Mouse (Mus musculus) midbrain, embryonic 11.5 days (tissue): ENCODE data around the gene Veph1. TPM values are rescaled to one million over a fixed set of nuclear protein-coding genes. Genes with fewer than 3 reads are reported as not detected.

ENCODE experiments used
- ATAC-seq: fragments of 200-750 bp; cut with Nextera tagmentation; 2 replicates; pipeline ENCODE4 v1.8.0; 2017; ENCODE audit warnings: moderate TSS enrichment, moderate library complexity; ENCODE audit not compliant: low FRiP score
- DNase-seq: peaks from one replicate; pipeline ENCODE4 v3.0.0; 2015; ENCODE audit warnings: low spot score; ENCODE audit errors: missing footprints
- H3K27ac ChIP-seq: fragments of 300-500 bp; sonication (generic); 2 replicates; pipeline ENCODE4 v1.5.1; 2014; ENCODE audit warnings: low read depth, low read length
- H3K27me3 ChIP-seq: fragments of 300-500 bp; sonication (generic); 2 replicates; pipeline ENCODE4 v1.6.1; 2014; ENCODE audit warnings: mild to moderate bottlenecking, low read length, moderate library complexity, mixed read lengths; ENCODE audit not compliant: control insufficient read depth, insufficient read depth
- H3K36me3 ChIP-seq: fragments of 300-500 bp; sonication (generic); 2 replicates; pipeline ENCODE4 v1.6.1; 2014; ENCODE audit warnings: mild to moderate bottlenecking, low read length, moderate library complexity, mixed read lengths; ENCODE audit not compliant: control insufficient read depth, insufficient read depth
- H3K4me1 ChIP-seq: fragments of 300-500 bp; sonication (generic); 2 replicates; pipeline ENCODE4 v1.6.1; 2014; ENCODE audit warnings: low read length; ENCODE audit not compliant: control insufficient read depth, insufficient read depth
- H3K4me2 ChIP-seq: fragments of 300-500 bp; sonication (generic); 2 replicates; pipeline ENCODE4 v1.6.1; 2014; ENCODE audit warnings: mild to moderate bottlenecking, moderate library complexity
- H3K4me3 ChIP-seq: fragments of 300-500 bp; sonication (generic); 2 replicates; pipeline ENCODE4 v1.5.1; 2014; ENCODE audit warnings: low read depth, low read length
- H3K9ac ChIP-seq: fragments of 300-500 bp; sonication (generic); 2 replicates; pipeline ENCODE4 v1.6.1; 2014; ENCODE audit warnings: low read length
- H3K9me3 ChIP-seq: fragments of 300-500 bp; sonication (generic); 2 replicates; pipeline ENCODE4 v1.6.1; 2016; ENCODE audit warnings: low read length; ENCODE audit not compliant: control insufficient read depth
- WGBS: fragments of 180-500 bp; shearing (Covaris S2); extraction: QIAGEN DNeasy Blood & Tissue Kit; methylation state at CpG from one replicate; pipeline ENCODE4 v1.1.7; 2014; 5-methylcytosine and 5-hydroxymethylcytosine counted together
- polyA plus RNA-seq: library from polyadenylated mRNA; unstranded; fragments of >200 nt; fragmentation: Nextera tagmentation; extraction: Ambion mirVana; gene quantifications from 2 replicates; pipeline ENCODE4 v1.2.1, GENCODE M21; 2014

Veph1 gene
- polyA plus RNA-seq, 1 experiment from 2014 or later: 16.1 TPM

- H3K27ac ChIP-seq: no peak overlapping the region
- ATAC-seq (no peak), DNase-seq (no peak)
- H3K4me2 ChIP-seq: no peak overlapping the region
- no peak overlapping the region for H3K4me3 ChIP-seq
- no peaks in the 10 kb centered on the region for H3K4me1 ChIP-seq
- H3K27me3 ChIP-seq: no peaks in the 10 kb centered on the region
- H3K36me3 ChIP-seq: no peaks in the 10 kb centered on the region
- 87% methylated on average over 3 of the region's 3 CpGs for WGBS
- no peaks in the 10 kb centered on the region for H3K9me3 ChIP-seq
- no peak overlapping the region for H3K9ac ChIP-seq
Observed at GRCm38 (mm10) chr3:66025454-66025853, 271.2 kb downstream of the Veph1 start.

DNA sequence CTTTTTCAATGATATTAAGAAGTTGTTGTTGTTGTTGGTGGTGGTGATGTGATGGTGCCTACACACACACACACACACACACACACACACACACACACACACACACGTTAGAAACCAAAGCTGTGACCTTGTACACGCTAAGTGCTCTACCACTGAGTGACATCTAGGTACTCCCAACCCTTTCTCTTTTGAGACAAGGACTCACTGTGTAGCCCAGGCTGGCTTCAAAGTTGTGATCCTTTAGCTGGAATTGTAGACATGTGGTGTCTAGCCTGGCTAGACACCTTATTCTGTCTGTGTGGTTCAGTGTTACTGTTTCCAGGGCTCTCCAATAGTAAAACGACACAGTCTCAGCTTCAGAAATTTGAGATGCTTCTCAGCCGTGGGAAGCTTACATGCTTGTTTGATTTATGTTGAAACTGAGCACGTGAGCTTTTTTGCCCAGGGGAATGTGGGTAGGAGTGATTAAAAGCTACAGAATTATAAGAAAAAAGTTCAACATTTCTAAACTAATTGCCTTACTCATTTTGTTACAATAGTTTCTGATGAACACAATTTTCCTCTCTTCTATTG, 272.3 kb downstream of the Veph1 start:
- ATAC-seq (no peak), DNase-seq (no peak)
- Histone ChIP-seq H3K9me3 (no peaks in the 10 kb centered on the region), H3K27me3 (no peaks in the 10 kb centered on the region), H3K27ac (no peak overlapping the region), H3K9ac (no peak overlapping the region), H3K4me1 (no peaks in the 10 kb centered on the region), H3K36me3 (no peaks in the 10 kb centered on the region), H3K4me2 (no peak overlapping the region), H3K4me3 (no peak overlapping the region)
- WGBS: 81% methylated on average over 5 of the region's 5 CpGs

DNA sequence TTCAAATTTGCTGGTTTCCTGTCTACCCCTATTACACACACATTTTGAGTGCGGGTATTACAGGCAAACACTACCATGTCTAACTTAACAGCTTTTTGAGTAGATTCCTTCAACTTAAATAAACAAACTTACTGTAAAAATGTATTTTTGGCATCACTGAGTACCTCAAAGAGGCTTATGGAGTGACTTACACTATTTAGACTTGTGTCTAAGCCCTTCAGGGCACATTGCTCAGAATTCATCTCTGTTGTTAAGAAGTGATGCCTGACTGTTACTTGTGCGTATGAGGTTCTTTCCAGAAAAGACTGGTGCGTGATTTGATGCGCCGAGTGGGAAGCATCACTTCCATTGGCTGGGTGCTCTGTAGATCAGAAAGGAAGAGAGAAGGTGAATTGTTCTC, 277.5 kb downstream of the Veph1 start:
- ATAC-seq: no peak
- no peaks in the 10 kb centered on the region for H3K9me3 ChIP-seq
- WGBS: 99% methylated on average over 5 of the region's 5 CpGs

GRCm38 (mm10) chr3:66007632-66008401, 288.8 kb downstream of the Veph1 start:
- Histone ChIP-seq H3K27ac (no peak overlapping the region), H3K27me3 (no peaks in the 10 kb centered on the region), H3K9ac (no peak overlapping the region), H3K4me3 (no peak overlapping the region), H3K9me3 (no peaks in the 10 kb centered on the region), H3K4me1 (no peaks in the 10 kb centered on the region), H3K4me2 (no peak overlapping the region), H3K36me3 (no peaks in the 10 kb centered on the region)
- DNase-seq: no peak
- no peak for ATAC-seq
- WGBS: 79% methylated on average over 3 of the region's 3 CpGs

More for the DNA sequence above, 277.5 kb downstream of the Veph1 start:
- Histone ChIP-seq H3K4me1 (no peaks in the 10 kb centered on the region), H3K27me3 (no peaks in the 10 kb centered on the region), H3K4me3 (no peak overlapping the region), H3K27ac (no peak overlapping the region), H3K36me3 (no peaks in the 10 kb centered on the region), H3K4me2 (no peak overlapping the region), H3K9ac (no peak overlapping the region)
- no peak for DNase-seq

DNA sequence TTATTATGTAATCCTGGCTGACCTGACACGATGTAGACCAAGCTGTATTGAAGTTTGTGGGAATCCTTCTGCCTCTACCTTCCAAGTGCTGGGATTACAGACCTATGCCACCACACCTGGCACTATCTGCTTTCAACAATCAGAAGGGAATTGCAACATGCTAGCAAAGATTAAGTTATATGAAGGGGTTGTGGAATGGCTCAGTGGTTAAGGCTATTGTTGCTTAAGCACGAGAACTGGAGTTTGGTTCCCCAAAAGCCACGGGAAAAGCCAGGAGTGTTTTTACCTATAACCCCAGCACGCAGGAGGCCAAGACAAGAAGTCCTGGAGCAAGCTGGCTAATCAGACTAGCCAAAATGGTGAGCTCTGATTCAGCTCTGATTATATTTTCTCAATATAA, 291.6 kb downstream of the Veph1 start:
- no peaks in the 10 kb centered on the region for H3K9me3 ChIP-seq
- no peak overlapping the region for H3K4me3 ChIP-seq
- no peaks in the 10 kb centered on the region for H3K27me3 ChIP-seq
- WGBS: 90% methylated on average over 4 of the region's 4 CpGs
- no peak for ATAC-seq
- H3K4me1 ChIP-seq: no peaks in the 10 kb centered on the region
- H3K36me3 ChIP-seq: no peaks in the 10 kb centered on the region
- H3K4me2 ChIP-seq: no peak overlapping the region
- DNase-seq: no peak
- H3K9ac ChIP-seq: no peak overlapping the region
- no peak overlapping the region for H3K27ac ChIP-seq

- Histone ChIP-seq H3K4me1 (no peaks in the 10 kb centered on the region), H3K9me3 (no peaks in the 10 kb centered on the region), H3K4me3 (no peak overlapping the region), H3K9ac (no peak overlapping the region), H3K36me3 (no peaks in the 10 kb centered on the region), H3K4me2 (no peak overlapping the region), H3K27ac (no peak overlapping the region), H3K27me3 (no peaks in the 10 kb centered on the region)
- DNase-seq (no peak), ATAC-seq (no peak)
- WGBS: 77% methylated on average over 7 of the region's 7 CpGs
Observed at GRCm38 (mm10) chr3:66004220-66004951, 292.3 kb downstream of the Veph1 start.

Other genes with a start within 250 kb of the Veph1 start
- gene Ptx3, start 76.9 kb downstream of the Veph1 start, polyA plus RNA-seq: 29.1 and 31.5 TPM in 2 replicates